Mouse (Mus musculus) forebrain, embryonic 11.5 days (tissue): Measurements from ENCODE around the gene Preb. TPM values are rescaled to one million over a fixed set of nuclear protein-coding genes. Genes with fewer than 3 reads are reported as not detected.
A peak's percentile ranks its signal among the peaks of the same experiment; 100 is the strongest.

Experiments used
- ATAC-seq: fragments of 200-750 bp; cut with Nextera tagmentation; replicated peaks from 2 replicates; pipeline ENCODE4 v1.8.0; 2017; ENCODE audit warnings: moderate TSS enrichment; ENCODE audit not compliant: low FRiP score
- DNase-seq: peaks from one replicate; pipeline ENCODE4 v3.0.0-alpha.2; 2017; ENCODE audit warnings: low spot score
- H3K27ac ChIP-seq: fragments of 300-500 bp; sonication (generic); 2 replicates; pipeline ENCODE4 v1.5.1; 2014; ENCODE audit warnings: low read depth, low read length
- H3K27me3 ChIP-seq: fragments of 300-500 bp; sonication (generic); 2 replicates; pipeline ENCODE4 v1.6.1; 2014; ENCODE audit warnings: mild to moderate bottlenecking, low read length, mixed read lengths; ENCODE audit not compliant: control insufficient read depth, insufficient read depth
- H3K36me3 ChIP-seq: fragments of 300-500 bp; sonication (generic); 2 replicates; pipeline ENCODE4 v1.6.1; 2014; ENCODE audit warnings: mild to moderate bottlenecking, low read length, moderate library complexity, mixed read lengths; ENCODE audit not compliant: control insufficient read depth, insufficient read depth
- H3K4me1 ChIP-seq: fragments of 300-500 bp; sonication (generic); replicated peaks from 2 replicates; pipeline ENCODE4 v1.6.1; 2014; ENCODE audit warnings: low read length, mixed read lengths; ENCODE audit not compliant: control insufficient read depth, insufficient read depth
- H3K4me2 ChIP-seq: fragments of 300-500 bp; sonication (generic); 2 replicates; pipeline ENCODE4 v1.6.1; 2014; ENCODE audit warnings: low read depth, mild to moderate bottlenecking, low read length, moderate library complexity, mixed read lengths; ENCODE audit not compliant: severe bottlenecking
- H3K4me3 ChIP-seq: fragments of 300-500 bp; sonication (generic); 2 replicates; pipeline ENCODE4 v1.5.1; 2014; ENCODE audit warnings: low read depth, low read length
- H3K9ac ChIP-seq: fragments of 300-500 bp; sonication (generic); 2 replicates; pipeline ENCODE4 v1.6.1; 2014; ENCODE audit warnings: low read length
- H3K9me3 ChIP-seq: fragments of 300-500 bp; sonication (generic); 2 replicates; pipeline ENCODE4 v1.6.1; 2016; ENCODE audit warnings: low read length, mixed read lengths; ENCODE audit not compliant: control insufficient read depth
- WGBS: fragments of 180-500 bp; shearing (Covaris S2); extraction: QIAGEN DNeasy Blood & Tissue Kit; methylation state at CpG from one replicate; pipeline ENCODE4 v1.1.7; 2014; 5-methylcytosine and 5-hydroxymethylcytosine counted together
- polyA plus RNA-seq: library from polyadenylated mRNA; unstranded; fragments of >200 nt; fragmentation: Nextera tagmentation; extraction: Ambion mirVana; gene quantifications from 2 replicates; pipeline ENCODE4 v1.2.1, GENCODE M21; 2014

The Preb gene
- polyA plus RNA-seq, 1 experiment from 2014 or later, result 106 TPM

- Histone ChIP-seq H3K4me1 (peaks cover 8% of the 10 kb centered on the region; the same call in 1 of the 2 replicates), H3K4me2 (peak overlapping the region; percentile 90), H3K27ac (no peak overlapping the region), H3K27me3 (no peaks in the 10 kb centered on the region), H3K9ac (peak overlapping the region; percentile 64), H3K4me3 (peak overlapping the region; percentile 48), H3K9me3 (no peaks in the 10 kb centered on the region), H3K36me3 (peaks cover 15% of the 10 kb centered on the region)
- WGBS, result 72% methylated on average over 4 of the region's 4 CpGs
- DNase-seq (no peak), ATAC-seq (no peak)
These were observed 9.7 kb downstream of the Preb start for GRCm38 (mm10) chr5:30950451-30950850.

GRCm38 (mm10) chr5:30949654-30950326 is 10.4 kb downstream of the Preb start:
- WGBS, result under 1% methylated on average over 31 of the region's 31 CpGs
- H3K9me3 ChIP-seq, result no peaks in the 10 kb centered on the region
- peak; percentile 89 for ATAC-seq
- H3K27me3 ChIP-seq, result peaks cover under 1% of the 10 kb centered on the region; the same call in 1 of the 2 replicates
- peak overlapping the region; percentile 64 for H3K9ac ChIP-seq
- DNase-seq, result peak; percentile 96
- peak overlapping the region; percentile 48 for H3K4me3 ChIP-seq
- H3K4me2 ChIP-seq, result peak overlapping the region; percentile 90
- H3K36me3 ChIP-seq, result peaks cover 10% of the 10 kb centered on the region
- H3K27ac ChIP-seq, result 0 out of 2 replicates have a peak overlapping the region, but pooled peaks have one; percentile 39
- peaks cover 8% of the 10 kb centered on the region; the same call in 1 of the 2 replicates for H3K4me1 ChIP-seq

- peaks cover 2% of the 10 kb centered on the region; the same call in 1 of the 2 replicates for H3K27me3 ChIP-seq
- no peaks in the 10 kb centered on the region for H3K9me3 ChIP-seq
- ATAC-seq (no peak), DNase-seq (no peak)
- H3K4me1 ChIP-seq, result peaks cover 8% of the 10 kb centered on the region; the same call in 1 of the 2 replicates
- H3K4me3 ChIP-seq, result no peak overlapping the region
- H3K27ac ChIP-seq, result no peak overlapping the region
- H3K36me3 ChIP-seq, result peaks cover under 1% of the 10 kb centered on the region; the same call in 1 of the 2 replicates
- no peak overlapping the region for H3K9ac ChIP-seq
- H3K4me2 ChIP-seq, result no peak overlapping the region
- 73% methylated on average over 5 of the region's 5 CpGs for WGBS
These were observed 11.5 kb downstream of the Preb start for GRCm38 (mm10) chr5:30948620-30949019.

- peak within 1 kb of the TSS; percentile 94 for H3K4me2 ChIP-seq
- 4% methylated on average over 44 of the region's 44 CpGs for WGBS
- peaks cover 5% of the 10 kb centered on the region; the same call in 1 of the 2 replicates for H3K4me1 ChIP-seq
- H3K9me3 ChIP-seq, result no peaks in the 10 kb centered on the region
- peak within 1 kb of the TSS; percentile 47 for H3K4me3 ChIP-seq
- peak within 1 kb of the TSS; percentile 70 for H3K9ac ChIP-seq
- no peak within 1 kb of the TSS for H3K27ac ChIP-seq
- H3K27me3 ChIP-seq, result peaks cover 2% of the 10 kb centered on the region; the same call in 1 of the 2 replicates
- no peaks in the 10 kb centered on the region for H3K36me3 ChIP-seq
- DNase-seq (peak; percentile 80), ATAC-seq (peak; percentile 63)
These were observed 15.0 kb downstream of the Preb start, which contains the start of gene Cgref1 for GRCm38 (mm10) chr5:30944956-30945781. Gene Cgref1 (minus strand): TSS chr5:30945591.

DNA sequence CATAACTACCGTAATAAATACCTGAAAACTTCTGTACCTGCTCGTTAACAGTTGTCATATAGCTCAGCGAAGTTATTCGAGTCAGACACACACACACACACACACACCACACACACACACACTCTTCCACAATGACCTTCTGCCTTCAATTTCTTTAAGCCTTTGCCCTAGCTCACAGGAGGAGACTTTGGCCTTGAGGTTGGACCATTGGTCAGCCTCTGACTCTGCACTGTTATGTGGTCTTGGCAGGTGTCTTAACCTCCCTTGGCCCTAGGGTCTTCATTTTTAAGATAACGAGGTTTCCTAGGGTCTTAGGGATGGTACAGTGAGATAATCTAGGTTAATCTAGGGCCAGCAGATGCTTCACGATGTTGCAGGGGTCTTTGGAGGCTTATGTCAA is 15.8 kb downstream of the Preb start:
- Histone ChIP-seq H3K36me3 (no peaks in the 10 kb centered on the region), H3K27ac (no peak overlapping the region), H3K4me1 (peaks cover 3% of the 10 kb centered on the region; the same call in 1 of the 2 replicates), H3K4me2 (no peak overlapping the region), H3K9me3 (no peaks in the 10 kb centered on the region), H3K27me3 (peaks cover 2% of the 10 kb centered on the region; the same call in 1 of the 2 replicates), H3K4me3 (no peak overlapping the region), H3K9ac (no peak overlapping the region)
- DNase-seq (no peak), ATAC-seq (no peak)
- WGBS, result 87% methylated on average over 6 of the region's 6 CpGs

DNA sequence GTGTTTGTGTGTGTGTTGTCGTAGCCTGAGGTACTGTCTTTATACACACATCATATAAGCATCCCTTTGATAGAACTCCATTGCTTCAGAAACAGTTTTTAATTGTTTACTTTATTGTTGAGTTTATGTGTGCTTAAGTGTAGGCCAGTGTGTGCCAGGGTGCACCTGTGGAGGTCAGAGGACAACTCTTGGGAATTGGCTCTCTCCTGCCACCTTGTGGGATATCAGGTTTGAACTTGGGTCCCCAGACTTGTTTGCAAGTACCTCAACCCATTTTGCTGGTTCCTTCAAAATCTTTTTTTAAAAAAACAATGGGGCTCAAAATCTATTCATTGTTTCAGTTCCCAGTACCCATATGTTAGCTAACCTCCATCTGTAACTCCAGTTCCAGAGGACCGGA is 17.2 kb downstream of the Preb start:
- ATAC-seq (no peak), DNase-seq (no peak)
- no peak overlapping the region for H3K27ac ChIP-seq
- H3K36me3 ChIP-seq, result no peaks in the 10 kb centered on the region
- no peaks in the 10 kb centered on the region for H3K9me3 ChIP-seq
- no peak overlapping the region for H3K4me2 ChIP-seq
- 90% methylated on average over 2 of the region's 2 CpGs for WGBS
- H3K4me1 ChIP-seq, result peaks cover 3% of the 10 kb centered on the region; the same call in 1 of the 2 replicates
- H3K4me3 ChIP-seq, result no peak overlapping the region
- no peak overlapping the region for H3K9ac ChIP-seq
- H3K27me3 ChIP-seq, result peaks cover 2% of the 10 kb centered on the region; the same call in 1 of the 2 replicates

DNA sequence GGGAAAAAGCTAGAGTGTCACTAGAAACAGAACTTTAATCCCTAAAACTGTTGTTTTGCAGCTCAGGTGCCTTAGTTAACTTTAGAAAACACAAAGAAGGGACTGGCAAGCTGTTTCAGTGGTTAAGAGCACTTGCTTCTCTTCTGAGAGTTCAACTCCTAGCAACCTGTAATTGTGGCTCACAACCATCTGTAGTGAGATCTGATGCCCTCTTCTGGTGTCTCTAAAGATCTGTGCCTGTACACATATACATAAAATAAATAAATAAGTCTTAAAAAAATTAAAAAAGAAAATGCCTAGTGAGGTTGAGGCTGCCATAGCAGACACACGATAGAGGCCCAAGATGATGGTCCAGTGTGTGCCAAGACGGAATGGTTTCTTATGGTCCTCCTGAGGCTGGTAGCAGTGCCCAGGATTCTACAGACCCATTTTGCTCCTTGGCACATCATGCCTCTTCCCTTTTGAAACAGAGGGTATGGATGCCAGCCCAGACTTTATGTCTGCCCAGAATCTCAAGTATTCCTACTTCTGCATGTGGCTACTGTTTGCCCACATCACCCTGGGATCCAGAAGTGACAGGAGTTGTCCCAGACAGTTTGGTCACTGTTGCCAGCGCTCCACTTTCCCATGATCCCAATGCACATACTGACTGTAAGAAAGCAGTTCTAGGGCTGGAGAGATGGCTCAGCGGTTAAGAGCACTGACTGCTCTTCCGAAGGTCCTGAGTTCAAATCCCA is 25.3 kb downstream of the Preb start:
- Histone ChIP-seq H3K4me3 (no peak overlapping the region), H3K9me3 (no peaks in the 10 kb centered on the region), H3K36me3 (no peaks in the 10 kb centered on the region), H3K27ac (no peak overlapping the region), H3K4me1 (no peaks in the 10 kb centered on the region), H3K27me3 (no peaks in the 10 kb centered on the region), H3K4me2 (no peak overlapping the region), H3K9ac (no peak overlapping the region)
- DNase-seq, result no peak
- ATAC-seq, result no peak
- WGBS, result 85% methylated on average over 5 of the region's 5 CpGs

DNA sequence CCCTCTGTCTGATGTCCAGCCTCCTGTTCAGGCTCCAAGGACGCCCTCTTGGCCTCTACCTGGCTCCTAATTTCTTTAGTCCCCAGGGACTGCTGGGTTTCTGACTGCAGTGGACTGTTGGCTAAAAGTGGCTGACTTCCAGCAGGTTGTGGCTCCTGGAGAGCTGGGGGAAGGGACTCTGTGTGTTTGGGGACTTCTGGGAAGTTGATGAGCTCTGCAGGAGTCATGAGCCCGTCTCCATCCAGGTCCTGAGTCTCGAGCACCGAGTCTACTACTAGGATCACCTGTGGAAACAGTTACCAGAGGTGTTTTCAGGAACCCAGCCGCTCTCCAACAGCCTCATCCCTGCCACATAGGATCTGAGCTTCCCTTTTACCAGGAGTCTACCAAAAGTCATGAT is 26.5 kb downstream of the Preb start:
- Histone ChIP-seq H3K9ac (no peak overlapping the region), H3K4me2 (no peak overlapping the region), H3K9me3 (no peaks in the 10 kb centered on the region), H3K4me3 (no peak overlapping the region), H3K36me3 (no peaks in the 10 kb centered on the region), H3K4me1 (no peaks in the 10 kb centered on the region), H3K27ac (no peak overlapping the region), H3K27me3 (no peaks in the 10 kb centered on the region)
- ATAC-seq (no peak), DNase-seq (no peak)
- 75% methylated on average over 5 of the region's 5 CpGs for WGBS
